Mouse (Mus musculus) stomach, postnatal 0 days (tissue): ENCODE measurements at regions not wholly inside any gene's neighbourhood (a gene's known extent, or its start where the extent isn't known, plus 50 kb on each side); places are given as distances from the start of the nearest gene placed in this dataset.

ENCODE experiments used
- CTCF ChIP-seq: IDR thresholded peaks from 2 replicates; pipeline ENCODE4 v1.5.1; 2016; ENCODE audit warnings: antibody characterized with exemption, low read depth, mild to moderate bottlenecking, moderate library complexity
- EP300 ChIP-seq: optimal IDR thresholded peaks from 2 replicates; pipeline ENCODE3; 2016; ENCODE audit warnings: antibody characterized with exemption

- TF ChIP-seq CTCF (no peak), EP300 (no peak)
Observed at GRCm38 (mm10) chr8:8241755-8242501, 419.1 kb downstream of the Efnb2 start.
